Mouse (Mus musculus) ES-Bruce4 (cell line): ENCODE measurements around the gene Lgals2. TPM values are rescaled to one million over a fixed set of nuclear protein-coding genes. Genes with fewer than 3 reads are reported as not detected.

Source experiments
- H3K27ac ChIP-seq: 2 replicates; pipeline ENCODE4 v1.5.1; 2012; ENCODE audit warnings: low read length, inconsistent platforms; ENCODE audit not compliant: insufficient read depth
- H3K27me3 ChIP-seq: 2 replicates; pipeline ENCODE4 v1.6.1; 2012; ENCODE audit warnings: mild to moderate bottlenecking, low read length, inconsistent platforms; ENCODE audit not compliant: control insufficient read depth, poor library complexity, insufficient read depth, severe bottlenecking
- H3K36me3 ChIP-seq: 2 replicates; pipeline ENCODE4 v1.6.1; 2012; ENCODE audit warnings: inconsistent platforms, mild to moderate bottlenecking, low read length, moderate library complexity; ENCODE audit not compliant: control insufficient read depth, poor library complexity, insufficient read depth, severe bottlenecking
- H3K4me1 ChIP-seq: one replicate; pipeline ENCODE4 v1.8.1; 2011; ENCODE audit warnings: low read length; ENCODE audit not compliant: control insufficient read depth, insufficient read depth
- H3K4me3 ChIP-seq: 2 replicates; pipeline ENCODE4 v1.5.1; 2011; ENCODE audit warnings: low read depth, mild to moderate bottlenecking, low read length
- H3K9ac ChIP-seq: 2 replicates; pipeline ENCODE4 v1.6.1; 2012; ENCODE audit warnings: low read depth, mild to moderate bottlenecking, inconsistent platforms; ENCODE audit not compliant: poor library complexity, severe bottlenecking
- H3K9me3 ChIP-seq: replicated peaks from 2 replicates; pipeline ENCODE4 v1.6.1; 2012; ENCODE audit warnings: mild to moderate bottlenecking, low read length, inconsistent platforms; ENCODE audit not compliant: control insufficient read depth, poor library complexity, insufficient read depth, severe bottlenecking
- CTCF ChIP-seq: IDR thresholded peaks from one replicate; pipeline ENCODE4 v1.8.1; 2011; ENCODE audit warnings: low read depth, low read length
- EP300 ChIP-seq: IDR thresholded peaks from 2 replicates; pipeline ENCODE4 v1.6.1; 2011; ENCODE audit warnings: low read depth, low read length; ENCODE audit not compliant: insufficient read depth
- POLR2A ChIP-seq: IDR thresholded peaks from one replicate; pipeline ENCODE4 v1.8.1; 2011; ENCODE audit warnings: low read length; ENCODE audit not compliant: insufficient read depth
- polyA plus RNA-seq: library from polyadenylated mRNA; stranded (reverse); fragments of >200 nt; gene quantifications from 2 replicates; pipeline ENCODE4 v1.2.4, GENCODE M21; 2011; ENCODE audit warnings: low read depth; ENCODE audit not compliant: missing spikeins, insufficient read depth, insufficient read length

Gene Lgals2
- polyA plus RNA-seq, 1 experiment = 2.4 TPM

DNA sequence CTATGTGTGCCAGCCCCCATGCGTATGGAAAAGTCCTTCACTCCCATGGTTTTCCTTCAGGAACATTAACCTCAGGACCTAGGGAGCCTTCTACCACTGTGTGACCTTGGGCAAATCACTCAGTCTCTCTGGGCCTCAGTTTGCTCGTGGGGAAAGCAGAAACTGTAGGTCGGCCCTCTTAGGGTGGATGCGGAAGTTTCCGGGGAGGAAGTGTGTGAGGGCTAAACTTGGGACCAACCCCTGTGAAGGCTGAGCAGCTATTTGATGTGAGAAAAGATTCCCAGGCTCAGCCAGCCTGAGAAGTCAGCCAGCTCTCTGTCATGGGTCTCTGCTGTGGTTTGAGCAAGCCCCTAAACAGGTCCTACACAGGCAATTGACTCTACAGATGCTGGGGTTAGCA, 7.0 kb upstream of the Lgals2 start:
- no peaks in the 10 kb centered on the region for H3K27me3 ChIP-seq
- no peak overlapping the region for H3K9ac ChIP-seq
- H3K4me3 ChIP-seq = no peak overlapping the region
- TF ChIP-seq EP300 = no peak
- no peak for TF ChIP-seq POLR2A
- TF ChIP-seq CTCF = no peak
- H3K36me3 ChIP-seq = no peaks in the 10 kb centered on the region
- no peak overlapping the region for H3K27ac ChIP-seq
- no peaks in the 10 kb centered on the region for H3K9me3 ChIP-seq
- peaks cover 4% of the 10 kb centered on the region for H3K4me1 ChIP-seq

- Histone ChIP-seq H3K9ac (no peak overlapping the region), H3K27ac (no peak overlapping the region), H3K4me1 (peaks cover 4% of the 10 kb centered on the region), H3K27me3 (no peaks in the 10 kb centered on the region), H3K36me3 (no peaks in the 10 kb centered on the region), H3K9me3 (no peaks in the 10 kb centered on the region), H3K4me3 (no peak overlapping the region)
- TF ChIP-seq POLR2A (no peak), EP300 (no peak), CTCF (no peak)
These were observed 4.4 kb upstream of the Lgals2 start for GRCm38 (mm10) chr15:78859714-78860113.

GRCm38 (mm10) chr15:78859311-78859710, 4.0 kb upstream of the Lgals2 start:
- Histone ChIP-seq H3K9ac (no peak overlapping the region), H3K4me3 (no peak overlapping the region), H3K4me1 (peaks cover 4% of the 10 kb centered on the region), H3K9me3 (no peaks in the 10 kb centered on the region), H3K36me3 (no peaks in the 10 kb centered on the region), H3K27me3 (no peaks in the 10 kb centered on the region), H3K27ac (no peak overlapping the region)
- TF ChIP-seq POLR2A = no peak
- TF ChIP-seq EP300 = no peak
- no peak for TF ChIP-seq CTCF

DNA sequence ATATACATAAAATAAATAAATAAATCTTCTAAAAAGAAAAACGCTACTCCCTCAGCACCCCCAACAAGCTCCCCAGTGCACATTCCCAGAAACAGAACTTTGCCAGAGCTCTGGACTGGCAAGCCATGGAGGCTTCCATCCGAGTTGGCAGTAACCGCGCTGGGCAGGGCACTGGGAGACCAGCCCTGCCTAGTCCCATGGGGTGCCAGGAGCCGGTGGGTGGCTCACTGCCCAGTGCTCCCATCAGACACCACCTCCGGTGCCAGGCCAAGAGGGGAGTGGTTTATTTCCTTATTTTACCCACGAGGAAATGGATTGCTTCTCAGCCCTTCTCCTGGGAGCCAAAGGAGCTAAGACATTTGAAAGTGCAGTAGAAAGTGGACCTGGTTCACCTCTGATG, 1.7 kb upstream of the Lgals2 start:
- Histone ChIP-seq H3K27me3 (no peaks in the 10 kb centered on the region), H3K9ac (no peak overlapping the region), H3K36me3 (no peaks in the 10 kb centered on the region), H3K9me3 (no peaks in the 10 kb centered on the region), H3K27ac (no peak overlapping the region), H3K4me3 (no peak overlapping the region), H3K4me1 (no peaks in the 10 kb centered on the region)
- TF ChIP-seq CTCF = no peak
- no peak for TF ChIP-seq EP300

DNA sequence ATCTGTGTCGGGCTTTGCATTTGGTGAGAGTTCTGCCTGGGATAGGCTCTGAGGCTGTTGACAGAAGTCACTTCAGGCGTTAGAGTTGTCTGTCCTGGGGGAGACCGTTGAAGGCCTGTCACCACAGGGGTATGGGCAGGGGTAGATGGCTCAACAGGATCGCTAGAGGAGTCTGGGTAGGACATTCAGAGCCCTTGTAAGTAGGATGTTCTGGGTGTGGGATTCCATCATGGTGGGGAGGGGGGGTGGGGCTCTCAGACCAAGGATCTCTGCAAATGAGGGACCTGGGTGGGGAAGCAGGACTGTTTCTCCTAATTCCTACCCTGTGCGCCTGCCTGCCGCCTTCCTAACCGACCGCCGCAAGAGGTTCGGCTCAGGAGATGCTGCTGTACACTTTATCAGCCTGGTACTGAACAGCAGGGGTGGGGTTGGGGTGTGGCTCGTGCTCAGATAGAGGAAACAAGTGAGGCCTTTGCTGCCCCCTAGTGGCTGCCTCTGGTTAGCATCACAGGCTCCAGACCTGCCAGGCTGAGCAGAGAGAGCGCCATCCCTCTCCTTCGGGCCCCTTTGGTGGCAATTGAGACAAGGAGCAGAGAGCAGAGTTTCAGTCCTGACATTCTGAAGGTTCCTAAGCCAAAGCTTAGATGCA, 3.7 kb downstream of the Lgals2 start:
- Histone ChIP-seq H3K36me3 (no peaks in the 10 kb centered on the region), H3K4me1 (peaks cover 4% of the 10 kb centered on the region), H3K27ac (no peak overlapping the region), H3K4me3 (no peak overlapping the region), H3K9ac (no peak overlapping the region), H3K27me3 (no peaks in the 10 kb centered on the region), H3K9me3 (no peaks in the 10 kb centered on the region)
- no peak for TF ChIP-seq POLR2A
- peak; percentile 90 for TF ChIP-seq CTCF
- 0 out of 2 replicates have a peak, but pooled peaks have one; percentile 52 for TF ChIP-seq EP300

DNA sequence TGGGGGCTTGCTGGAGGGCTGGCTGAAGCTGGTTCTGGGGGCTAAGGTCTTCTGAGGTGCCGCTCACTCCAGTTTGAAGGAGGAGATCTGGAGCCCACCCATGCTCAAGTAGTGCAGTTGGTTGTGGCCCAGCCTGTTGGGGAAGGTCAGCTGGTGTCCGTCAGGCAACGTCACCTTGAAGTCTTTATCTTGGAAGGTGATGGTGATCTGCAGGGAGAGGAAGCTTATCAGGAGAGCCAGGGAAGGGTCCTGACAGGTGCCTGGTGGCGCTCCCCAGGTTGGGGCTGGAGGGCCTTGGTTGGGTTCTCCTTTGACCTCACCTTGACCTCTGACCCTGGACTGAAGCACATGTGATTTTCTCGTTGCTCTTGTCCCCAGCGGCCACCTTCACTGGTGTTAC, 4.4 kb downstream of the Lgals2 start:
- H3K9ac ChIP-seq = no peak overlapping the region
- no peak overlapping the region for H3K4me3 ChIP-seq

More for the DNA sequence above, 4.4 kb downstream of the Lgals2 start:
- no peaks in the 10 kb centered on the region for H3K9me3 ChIP-seq
- TF ChIP-seq EP300 (no peak), CTCF (no peak), POLR2A (no peak)
- no peaks in the 10 kb centered on the region for H3K27me3 ChIP-seq
- H3K27ac ChIP-seq = no peak overlapping the region
- peaks cover 7% of the 10 kb centered on the region for H3K4me1 ChIP-seq
- no peaks in the 10 kb centered on the region for H3K36me3 ChIP-seq
